Mouse (Mus musculus): ENCODE data around the gene Tm7sf3. TPM values are rescaled to one million over a fixed set of nuclear protein-coding genes. Genes with fewer than 3 reads are reported as not detected.

Tm7sf3 gene
- 31.1 and 31.2 TPM in 2 replicates for polyA plus RNA-seq (2015; fragmentation: Nextera tagmentation; extraction: Ambion mirVana)

- no peaks in the 10 kb centered on the region for H3K27me3 ChIP-seq
- peak within 1 kb of the TSS; percentile 87 for H3K9ac ChIP-seq
- H3K4me1 ChIP-seq (replicated peaks) = peaks cover 11% of the 10 kb centered on the region
- no peaks in the 10 kb centered on the region for H3K36me3 ChIP-seq
- peak within 1 kb of the TSS; percentile 90 for H3K4me2 ChIP-seq
- ATAC-seq (ENCODE audit: low read depth) = peak; percentile 97
- peak within 1 kb of the TSS; percentile 90 for H3K27ac ChIP-seq (replicated peaks)
- H3K9me3 ChIP-seq = no peaks in the 10 kb centered on the region
- H3K4me3 ChIP-seq = peak within 1 kb of the TSS; percentile 89
- WGBS = under 1% methylated on average over 60 of the region's 60 CpGs
These were observed at the start of gene Tm7sf3, which contains the start of gene Med21 for GRCm38 (mm10) chr6:146642276-146643183. Gene Tm7sf3, minus strand, starts transcription at chr6:146642824. Gene Med21, plus strand, starts transcription at chr6:146642547.

DNA sequence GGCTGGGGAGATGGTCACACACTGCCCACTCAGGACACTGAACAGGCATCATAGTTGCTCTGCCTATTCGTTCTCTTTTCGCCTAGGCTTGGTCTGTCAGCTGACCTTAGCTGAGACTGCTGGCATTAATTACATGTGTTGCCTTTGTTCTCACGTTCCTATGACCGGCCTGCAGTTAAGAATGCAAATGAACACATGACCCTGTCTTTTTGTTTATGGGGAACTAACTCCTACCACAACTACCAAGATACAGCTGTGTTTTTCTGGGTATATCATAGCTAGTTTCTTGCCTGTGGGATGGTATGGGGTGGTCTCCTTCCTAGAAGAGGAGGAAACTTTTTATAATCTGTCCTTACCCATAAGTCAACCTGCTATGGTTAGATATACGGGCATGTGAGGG is 46.2 kb upstream of the Tm7sf3 start:
- 82% methylated on average over 5 of the region's 5 CpGs for WGBS
- no peaks in the 10 kb centered on the region for H3K27me3 ChIP-seq

DNA sequence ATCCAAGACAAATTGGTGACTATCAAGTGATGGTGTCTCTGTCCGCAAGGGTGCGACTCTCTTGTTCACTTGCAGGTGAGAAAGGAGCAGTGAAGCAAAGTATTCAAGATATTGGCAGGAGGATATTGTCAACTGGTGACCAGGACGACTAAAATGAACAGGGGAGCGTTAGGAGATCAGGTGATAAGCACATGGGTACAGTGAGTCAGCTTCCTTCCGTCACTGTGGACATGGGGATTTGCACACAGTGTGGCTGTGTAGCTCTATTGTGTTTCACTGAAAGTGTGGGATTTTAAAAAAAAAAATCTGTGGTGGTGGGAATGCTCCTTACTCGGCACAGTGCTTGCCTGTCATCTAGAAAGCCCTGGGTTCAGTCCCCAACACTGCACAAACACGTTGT is 45.4 kb upstream of the Tm7sf3 start:
- H3K27ac ChIP-seq (replicated peaks) = no peak overlapping the region
- no peak overlapping the region for H3K4me2 ChIP-seq
- no peak overlapping the region for H3K9ac ChIP-seq
- H3K4me1 ChIP-seq (replicated peaks) = no peaks in the 10 kb centered on the region
- H3K4me3 ChIP-seq = no peak overlapping the region
- 83% methylated on average over 7 of the region's 7 CpGs for WGBS
- no peaks in the 10 kb centered on the region for H3K9me3 ChIP-seq
- no peaks in the 10 kb centered on the region for H3K36me3 ChIP-seq
- no peaks in the 10 kb centered on the region for H3K27me3 ChIP-seq
- no peak for ATAC-seq (ENCODE audit: low read depth)

More for the DNA sequence above, 46.2 kb upstream of the Tm7sf3 start:
- no peaks in the 10 kb centered on the region for H3K36me3 ChIP-seq
- H3K27ac ChIP-seq (replicated peaks) = no peak overlapping the region
- H3K4me3 ChIP-seq = no peak overlapping the region
- no peak overlapping the region for H3K4me2 ChIP-seq
- ATAC-seq (ENCODE audit: low read depth) = no peak
- no peaks in the 10 kb centered on the region for H3K9me3 ChIP-seq
- H3K9ac ChIP-seq = no peak overlapping the region
- no peaks in the 10 kb centered on the region for H3K4me1 ChIP-seq (replicated peaks)

- no peak overlapping the region for H3K27ac ChIP-seq (replicated peaks)
- no peak overlapping the region for H3K9ac ChIP-seq
- H3K4me3 ChIP-seq = no peak overlapping the region
- H3K36me3 ChIP-seq = no peaks in the 10 kb centered on the region
- ATAC-seq (ENCODE audit: low read depth) = no peak
- H3K27me3 ChIP-seq = no peaks in the 10 kb centered on the region
- WGBS = 84% methylated on average over 5 of the region's 5 CpGs
- H3K9me3 ChIP-seq = no peaks in the 10 kb centered on the region
- no peaks in the 10 kb centered on the region for H3K4me1 ChIP-seq (replicated peaks)
- no peak overlapping the region for H3K4me2 ChIP-seq
These were observed 44.0 kb upstream of the Tm7sf3 start for GRCm38 (mm10) chr6:146686463-146687196.

DNA sequence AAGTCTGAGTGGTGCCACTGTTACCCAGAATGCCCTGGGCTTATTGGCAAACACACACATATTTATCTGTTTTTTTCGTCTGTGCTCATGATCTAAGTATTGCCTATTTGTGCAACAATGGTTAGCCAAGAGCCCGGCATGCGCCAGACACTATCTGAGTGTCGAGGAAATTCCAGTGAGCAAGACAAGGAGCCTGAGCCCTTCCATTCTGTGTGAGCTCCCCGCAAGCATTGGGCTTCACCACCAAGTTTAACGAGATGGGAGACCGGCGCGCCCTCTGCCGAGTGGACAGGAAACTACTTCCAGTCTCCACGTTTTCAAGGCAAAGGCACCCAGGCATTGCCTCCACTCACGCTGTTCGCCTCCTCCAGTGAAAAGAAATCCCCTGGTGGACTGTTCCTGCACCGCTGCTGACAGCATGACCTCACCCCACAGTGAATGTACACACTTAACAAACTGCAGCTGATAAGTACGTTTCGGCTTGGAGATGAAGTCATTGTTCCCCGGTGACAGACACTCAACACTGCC is 43.2 kb upstream of the Tm7sf3 start:
- no peak for ATAC-seq (ENCODE audit: low read depth)
- Histone ChIP-seq H3K9me3 (0 out of 2 replicates have a peak, but pooled peaks cover 1% of the 10 kb centered on the region), H3K4me3 (no peak overlapping the region), H3K36me3 (no peaks in the 10 kb centered on the region), H3K4me2 (no peak overlapping the region), H3K9ac (no peak overlapping the region), H3K4me1 (replicated peaks) (no peaks in the 10 kb centered on the region), H3K27ac (replicated peaks) (no peak overlapping the region), H3K27me3 (no peaks in the 10 kb centered on the region)
- WGBS = 86% methylated on average over 17 of the region's 17 CpGs

GRCm38 (mm10) chr6:146683881-146684280 is 41.3 kb upstream of the Tm7sf3 start:
- ATAC-seq (ENCODE audit: low read depth) = no peak
- no peak overlapping the region for H3K9ac ChIP-seq
- H3K27ac ChIP-seq (replicated peaks) = no peak overlapping the region
- H3K4me3 ChIP-seq = no peak overlapping the region
- H3K27me3 ChIP-seq = no peaks in the 10 kb centered on the region
- H3K9me3 ChIP-seq = 0 out of 2 replicates have a peak, but pooled peaks cover 5% of the 10 kb centered on the region
- WGBS = 85% methylated on average over 4 of the region's 4 CpGs
- no peaks in the 10 kb centered on the region for H3K4me1 ChIP-seq (replicated peaks)
- H3K36me3 ChIP-seq = no peaks in the 10 kb centered on the region
- no peak overlapping the region for H3K4me2 ChIP-seq

- Histone ChIP-seq H3K4me3 (no peak overlapping the region), H3K4me1 (replicated peaks) (no peaks in the 10 kb centered on the region), H3K9ac (no peak overlapping the region)
These were observed 35.8 kb upstream of the Tm7sf3 start for GRCm38 (mm10) chr6:146678136-146679070.

GRCm38 (mm10) chr6:146676904-146677303 is 34.3 kb upstream of the Tm7sf3 start:
- Histone ChIP-seq H3K27ac (replicated peaks) (no peak overlapping the region), H3K4me3 (no peak overlapping the region), H3K4me2 (no peak overlapping the region), H3K36me3 (no peaks in the 10 kb centered on the region), H3K4me1 (replicated peaks) (no peaks in the 10 kb centered on the region), H3K9ac (no peak overlapping the region), H3K27me3 (no peaks in the 10 kb centered on the region), H3K9me3 (0 out of 2 replicates have a peak, but pooled peaks cover 5% of the 10 kb centered on the region)
- ATAC-seq (ENCODE audit: low read depth) = no peak
- WGBS = 84% methylated on average over 10 of the region's 10 CpGs

More at GRCm38 (mm10) chr6:146678136-146679070, 35.8 kb upstream of the Tm7sf3 start:
- Histone ChIP-seq H3K36me3 (no peaks in the 10 kb centered on the region), H3K27ac (replicated peaks) (no peak overlapping the region), H3K27me3 (no peaks in the 10 kb centered on the region), H3K4me2 (no peak overlapping the region), H3K9me3 (0 out of 2 replicates have a peak, but pooled peaks cover 5% of the 10 kb centered on the region)
- WGBS = 83% methylated on average over 10 of the region's 10 CpGs
- no peak for ATAC-seq (ENCODE audit: low read depth)

- Histone ChIP-seq H3K9me3 (no peaks in the 10 kb centered on the region), H3K27ac (replicated peaks) (no peak overlapping the region), H3K4me1 (replicated peaks) (no peaks in the 10 kb centered on the region), H3K4me2 (no peak overlapping the region), H3K27me3 (no peaks in the 10 kb centered on the region), H3K36me3 (no peaks in the 10 kb centered on the region), H3K9ac (no peak overlapping the region), H3K4me3 (no peak overlapping the region)
- ATAC-seq (ENCODE audit: low read depth) = no peak
- WGBS = 81% methylated on average over 4 of the region's 4 CpGs
These were observed 32.4 kb upstream of the Tm7sf3 start for GRCm38 (mm10) chr6:146674881-146675536.

GRCm38 (mm10) chr6:146674420-146674819 is 31.8 kb upstream of the Tm7sf3 start:
- Histone ChIP-seq H3K27me3 (no peaks in the 10 kb centered on the region), H3K4me1 (replicated peaks) (no peaks in the 10 kb centered on the region), H3K4me3 (no peak overlapping the region), H3K36me3 (no peaks in the 10 kb centered on the region), H3K9ac (no peak overlapping the region), H3K9me3 (no peaks in the 10 kb centered on the region), H3K4me2 (no peak overlapping the region), H3K27ac (replicated peaks) (no peak overlapping the region)
- 83% methylated on average over 8 of the region's 8 CpGs for WGBS
- no peak for ATAC-seq (ENCODE audit: low read depth)

- 76% methylated on average over 4 of the region's 4 CpGs for WGBS
- no peak overlapping the region for H3K4me3 ChIP-seq
- H3K36me3 ChIP-seq = no peaks in the 10 kb centered on the region
- no peak overlapping the region for H3K4me2 ChIP-seq
- no peaks in the 10 kb centered on the region for H3K27me3 ChIP-seq
- no peak overlapping the region for H3K27ac ChIP-seq (replicated peaks)
- ATAC-seq (ENCODE audit: low read depth) = no peak
- no peaks in the 10 kb centered on the region for H3K9me3 ChIP-seq
- H3K4me1 ChIP-seq (replicated peaks) = no peaks in the 10 kb centered on the region
- H3K9ac ChIP-seq = no peak overlapping the region
These were observed 31.1 kb upstream of the Tm7sf3 start for GRCm38 (mm10) chr6:146673696-146674095.
